Mouse (Mus musculus) ES-Bruce4 (cell line): ENCODE results near the gene Zcrb1. TPM values are rescaled to one million over a fixed set of nuclear protein-coding genes. Genes with fewer than 3 reads are reported as not detected.

ENCODE experiments used
- H3K27ac ChIP-seq: 2 replicates; pipeline ENCODE4 v1.5.1; 2012; ENCODE audit warnings: low read length, inconsistent platforms; ENCODE audit not compliant: insufficient read depth
- H3K27me3 ChIP-seq: 2 replicates; pipeline ENCODE4 v1.6.1; 2012; ENCODE audit warnings: mild to moderate bottlenecking, low read length, inconsistent platforms; ENCODE audit not compliant: control insufficient read depth, poor library complexity, insufficient read depth, severe bottlenecking
- H3K36me3 ChIP-seq: 2 replicates; pipeline ENCODE4 v1.6.1; 2012; ENCODE audit warnings: inconsistent platforms, mild to moderate bottlenecking, low read length, moderate library complexity; ENCODE audit not compliant: control insufficient read depth, poor library complexity, insufficient read depth, severe bottlenecking
- H3K4me1 ChIP-seq: one replicate; pipeline ENCODE4 v1.8.1; 2011; ENCODE audit warnings: low read length; ENCODE audit not compliant: control insufficient read depth, insufficient read depth
- H3K4me3 ChIP-seq: 2 replicates; pipeline ENCODE4 v1.5.1; 2011; ENCODE audit warnings: low read depth, mild to moderate bottlenecking, low read length
- H3K9ac ChIP-seq: 2 replicates; pipeline ENCODE4 v1.6.1; 2012; ENCODE audit warnings: low read depth, mild to moderate bottlenecking, inconsistent platforms; ENCODE audit not compliant: poor library complexity, severe bottlenecking
- H3K9me3 ChIP-seq: replicated peaks from 2 replicates; pipeline ENCODE4 v1.6.1; 2012; ENCODE audit warnings: mild to moderate bottlenecking, low read length, inconsistent platforms; ENCODE audit not compliant: control insufficient read depth, poor library complexity, insufficient read depth, severe bottlenecking
- CTCF ChIP-seq: IDR thresholded peaks from one replicate; pipeline ENCODE4 v1.8.1; 2011; ENCODE audit warnings: low read depth, low read length
- EP300 ChIP-seq: IDR thresholded peaks from 2 replicates; pipeline ENCODE4 v1.6.1; 2011; ENCODE audit warnings: low read depth, low read length; ENCODE audit not compliant: insufficient read depth
- POLR2A ChIP-seq: IDR thresholded peaks from one replicate; pipeline ENCODE4 v1.8.1; 2011; ENCODE audit warnings: low read length; ENCODE audit not compliant: insufficient read depth
- polyA plus RNA-seq: library from polyadenylated mRNA; stranded (reverse); fragments of >200 nt; gene quantifications from 2 replicates; pipeline ENCODE4 v1.2.4, GENCODE M21; 2011; ENCODE audit warnings: low read depth; ENCODE audit not compliant: missing spikeins, insufficient read depth, insufficient read length

Gene Zcrb1
- polyA plus RNA-seq = 91.6 and 109 TPM in 2 replicates

DNA sequence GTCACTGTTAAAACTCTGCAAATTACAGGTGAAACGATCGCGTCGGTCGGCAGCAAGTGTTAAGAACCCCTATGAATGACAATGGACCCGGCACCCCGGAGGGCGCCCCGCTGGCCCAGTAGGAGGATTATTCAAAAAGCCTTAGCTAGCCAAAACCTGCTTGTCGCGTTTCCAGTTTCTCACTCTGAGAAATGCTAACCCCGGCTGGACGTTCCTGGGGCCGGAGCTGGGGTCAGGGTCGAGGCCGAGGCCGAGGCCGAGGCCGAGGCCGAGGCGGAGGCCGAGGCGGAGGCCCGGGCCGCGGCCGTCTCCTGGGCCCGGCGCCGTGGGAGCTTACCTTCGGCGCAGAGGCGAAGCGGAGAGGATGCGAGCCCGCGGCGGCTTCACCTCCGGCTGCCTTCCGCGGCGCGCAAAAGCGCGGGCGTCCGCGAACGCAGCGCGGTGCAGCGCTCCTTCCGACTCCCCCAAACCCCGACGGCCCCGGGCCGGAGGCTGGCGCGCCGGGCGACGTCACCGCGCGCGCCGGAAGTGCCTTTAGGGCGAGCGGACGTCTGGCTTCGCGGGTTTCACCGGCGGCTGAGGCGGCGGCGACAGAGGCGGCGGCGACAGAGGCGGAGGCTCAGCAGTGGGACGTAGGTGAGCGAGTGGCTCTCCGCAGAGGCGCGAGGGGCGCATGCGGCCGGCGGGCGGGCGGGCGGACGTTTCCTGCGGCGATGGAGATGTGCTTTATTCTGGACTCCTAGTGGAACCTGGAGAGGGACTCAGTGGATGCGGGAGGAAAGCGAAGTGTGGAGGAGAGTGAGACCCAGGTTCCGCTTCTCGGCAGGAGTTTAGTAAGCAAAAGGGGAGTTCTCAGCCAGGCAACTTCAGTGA, at the start of gene Zcrb1, which contains the start of gene Pphln1:
Gene Zcrb1, minus strand, starts transcription at position 509 of the 873 bp plus-strand sequence.
Gene Pphln1, plus strand, starts transcription at position 525 of the 873 bp plus-strand sequence.
- H3K9ac ChIP-seq = peak within 1 kb of the TSS; percentile 95
- no peaks in the 10 kb centered on the region for H3K9me3 ChIP-seq
- peak within 1 kb of the TSS; percentile 97 for H3K4me3 ChIP-seq
- H3K4me1 ChIP-seq = no peaks in the 10 kb centered on the region
- no peak within 1 kb of the TSS for H3K27ac ChIP-seq
- TF ChIP-seq EP300 = 0 out of 2 replicates have a peak, but pooled peaks have one; percentile 8
- no peak for TF ChIP-seq POLR2A
- no peak for TF ChIP-seq CTCF
- peaks cover 2% of the 10 kb centered on the region for H3K27me3 ChIP-seq
- no peaks in the 10 kb centered on the region; the same call in 1 of the 2 replicates for H3K36me3 ChIP-seq

- H3K36me3 ChIP-seq = peaks cover 12% of the 10 kb centered on the region
- no peak overlapping the region for H3K27ac ChIP-seq
- no peak for TF ChIP-seq EP300
- no peak for TF ChIP-seq POLR2A
- TF ChIP-seq CTCF = no peak
These were observed 45.5 kb upstream of the Zcrb1 start for GRCm38 (mm10) chr15:93443676-93444075.

DNA sequence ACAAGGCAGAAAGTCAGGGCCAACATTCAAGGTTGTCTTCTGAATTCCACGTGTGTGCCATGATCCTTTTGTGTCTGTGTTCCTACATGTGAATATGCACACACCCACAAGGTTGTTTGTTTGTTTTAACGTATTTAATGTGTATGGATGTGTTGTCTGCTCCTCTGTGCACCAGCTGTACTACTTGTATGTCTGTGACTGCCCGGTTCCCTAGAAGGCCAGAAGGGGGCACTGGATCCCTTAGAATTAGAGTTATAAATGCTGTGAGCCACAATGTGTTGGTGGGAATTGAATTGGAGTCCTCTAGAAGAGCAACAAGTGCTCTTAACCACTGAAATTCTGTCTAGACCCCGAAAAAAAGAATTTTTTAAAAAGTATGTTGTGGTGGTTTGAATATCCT, 44.1 kb upstream of the Zcrb1 start:
- TF ChIP-seq CTCF (peak; percentile 25), POLR2A (no peak), EP300 (no peak)
- no peaks in the 10 kb centered on the region for H3K4me1 ChIP-seq
- H3K36me3 ChIP-seq = peaks cover 12% of the 10 kb centered on the region
- H3K9ac ChIP-seq = no peak overlapping the region
- no peak overlapping the region for H3K27ac ChIP-seq
- no peaks in the 10 kb centered on the region for H3K9me3 ChIP-seq
- no peak overlapping the region for H3K4me3 ChIP-seq
- H3K27me3 ChIP-seq = no peaks in the 10 kb centered on the region

More at GRCm38 (mm10) chr15:93443676-93444075, 45.5 kb upstream of the Zcrb1 start:
- no peaks in the 10 kb centered on the region for H3K9me3 ChIP-seq
- H3K9ac ChIP-seq = no peak overlapping the region
- H3K4me3 ChIP-seq = no peak overlapping the region
- no peaks in the 10 kb centered on the region for H3K4me1 ChIP-seq
- no peaks in the 10 kb centered on the region for H3K27me3 ChIP-seq

- H3K4me3 ChIP-seq = no peak overlapping the region
- no peaks in the 10 kb centered on the region for H3K9me3 ChIP-seq
- H3K9ac ChIP-seq = no peak overlapping the region
- no peaks in the 10 kb centered on the region for H3K27me3 ChIP-seq
- H3K4me1 ChIP-seq = no peaks in the 10 kb centered on the region
- peak; percentile 75 for TF ChIP-seq CTCF
- TF ChIP-seq POLR2A = no peak
- no peak overlapping the region for H3K27ac ChIP-seq
- peaks cover 12% of the 10 kb centered on the region for H3K36me3 ChIP-seq
These were observed 40.5 kb upstream of the Zcrb1 start for GRCm38 (mm10) chr15:93438663-93439062.

DNA sequence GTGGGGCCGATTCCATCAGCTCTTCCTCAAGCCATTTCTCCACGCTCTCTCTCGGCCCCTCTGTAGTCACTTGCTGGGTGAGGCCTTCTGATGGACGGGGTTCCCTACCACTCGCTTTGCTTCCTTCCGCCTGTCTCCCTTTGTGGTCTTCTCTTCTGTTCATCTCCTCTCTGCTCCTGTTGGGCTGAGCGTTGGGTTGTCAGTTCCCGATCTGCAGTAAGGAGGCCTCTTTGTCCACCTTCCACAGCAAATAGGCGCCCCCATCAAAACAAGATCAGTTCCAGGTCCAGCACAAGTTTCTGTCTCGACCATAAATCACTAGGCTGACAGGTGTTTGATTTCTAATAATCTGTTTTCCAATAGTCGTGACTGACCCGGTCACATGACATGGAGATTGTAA, 37.9 kb upstream of the Zcrb1 start:
- Histone ChIP-seq H3K9ac (no peak overlapping the region), H3K36me3 (0 out of 2 replicates have a peak, but pooled peaks cover 2% of the 10 kb centered on the region), H3K27me3 (no peaks in the 10 kb centered on the region), H3K9me3 (no peaks in the 10 kb centered on the region), H3K27ac (no peak overlapping the region), H3K4me1 (no peaks in the 10 kb centered on the region), H3K4me3 (no peak overlapping the region)
- TF ChIP-seq CTCF = no peak
- TF ChIP-seq EP300 = no peak
- no peak for TF ChIP-seq POLR2A

DNA sequence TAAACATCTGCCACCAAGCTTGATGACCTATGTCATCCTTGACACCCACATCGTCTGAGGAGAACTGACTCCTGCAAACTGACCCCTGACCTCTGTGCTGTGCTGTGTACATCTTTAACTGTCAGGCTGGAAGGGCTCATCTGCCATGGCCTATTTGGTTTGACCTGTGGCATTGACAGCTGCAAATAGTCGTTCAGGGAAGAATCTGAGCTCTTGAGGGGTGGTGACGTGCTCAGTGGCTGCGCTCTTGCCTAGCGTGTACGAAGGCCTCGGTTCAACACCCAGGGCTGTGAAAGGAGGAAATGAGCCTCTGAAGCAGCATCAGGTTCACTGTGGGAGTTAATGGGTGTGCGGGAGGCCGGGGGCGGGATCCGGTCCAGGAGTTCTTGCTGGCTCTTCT, 35.7 kb upstream of the Zcrb1 start:
- H3K4me3 ChIP-seq = no peak overlapping the region
- no peaks in the 10 kb centered on the region for H3K4me1 ChIP-seq
- no peaks in the 10 kb centered on the region for H3K9me3 ChIP-seq
- no peak overlapping the region for H3K27ac ChIP-seq
- no peaks in the 10 kb centered on the region for H3K27me3 ChIP-seq
- H3K9ac ChIP-seq = no peak overlapping the region
- TF ChIP-seq POLR2A = no peak
- TF ChIP-seq EP300 = no peak
- no peak for TF ChIP-seq CTCF
- peaks cover 3% of the 10 kb centered on the region; the same call in 1 of the 2 replicates for H3K36me3 ChIP-seq
